Mouse (Mus musculus) CD4-positive helper T cell, adult 2 months (primary cell): ENCODE results near the gene Col4a2.

ENCODE experiments used
- DNase-seq: peaks from one replicate; pipeline ENCODE4 v3.0.0-alpha.2; 2012; ENCODE audit warnings: low read depth, missing footprints, low spot score

The Col4a2 gene

GRCm38 (mm10) chr8:11296282-11296943 is 16.2 kb upstream of the Col4a2 start:
- no peak for DNase-seq

GRCm38 (mm10) chr8:11297141-11297838 is 15.3 kb upstream of the Col4a2 start:
- DNase-seq: no peak

- no peak for DNase-seq
Observed at GRCm38 (mm10) chr8:11298531-11299316, 13.9 kb upstream of the Col4a2 start.

- DNase-seq: no peak
Observed at GRCm38 (mm10) chr8:11299317-11299602, 13.3 kb upstream of the Col4a2 start.

- DNase-seq: no peak
Observed at GRCm38 (mm10) chr8:11300436-11300835, 12.2 kb upstream of the Col4a2 start.

GRCm38 (mm10) chr8:11304027-11304601 is 8.5 kb upstream of the Col4a2 start:
- DNase-seq: no peak

- no peak for DNase-seq
Observed at GRCm38 (mm10) chr8:11305539-11305938, 7.1 kb upstream of the Col4a2 start.

- no peak for DNase-seq
Observed at GRCm38 (mm10) chr8:11307451-11307850, 5.2 kb upstream of the Col4a2 start.

GRCm38 (mm10) chr8:11308570-11308998 is 4.0 kb upstream of the Col4a2 start:
- DNase-seq: no peak

GRCm38 (mm10) chr8:11309226-11309625 is 3.4 kb upstream of the Col4a2 start:
- DNase-seq: no peak

- no peak for DNase-seq
Observed at GRCm38 (mm10) chr8:11310049-11310448, 2.6 kb upstream of the Col4a2 start.

- DNase-seq: no peak
Observed at GRCm38 (mm10) chr8:11311681-11312348, 790 bp upstream of the Col4a2 start.

- no peak for DNase-seq
Observed at GRCm38 (mm10) chr8:11313176-11314111, 839 bp downstream of the Col4a2 start.

- DNase-seq: no peak
Observed at GRCm38 (mm10) chr8:11314613-11315012, 2.0 kb downstream of the Col4a2 start.

- no peak for DNase-seq
Observed at GRCm38 (mm10) chr8:11315179-11315943, 2.8 kb downstream of the Col4a2 start.

GRCm38 (mm10) chr8:11316118-11316517 is 3.5 kb downstream of the Col4a2 start:
- no peak for DNase-seq

GRCm38 (mm10) chr8:11319405-11319804 is 6.8 kb downstream of the Col4a2 start:
- DNase-seq: no peak

- no peak for DNase-seq
Observed at GRCm38 (mm10) chr8:11321841-11322240, 9.2 kb downstream of the Col4a2 start.

GRCm38 (mm10) chr8:11322724-11323585 is 10.3 kb downstream of the Col4a2 start:
- no peak for DNase-seq
